20 mouse cellular contexts compared by ENCODE assay signal in genomic region chr12:109614416-109614815, GRCm38 (mm10). TPM values are rescaled to one million over a fixed set of nuclear protein-coding genes. Genes with fewer than 3 reads are reported as not detected.
DNase-seq lines count a peak whose midpoint lies in the region; ATAC-seq and TF ChIP-seq lines count a peak whose summit lies in the region.
"Had no signal": no experiment of that assay in that cellular context is flagged by ENCODE, and none has a peak within 500 bp of the region (broad histone marks: within the 10 kb centered on the region; RNA-seq: fewer than 3 reads in every experiment).

No protein-coding gene starts in this region.

- no peak overlapping the region for H3K9ac ChIP-seq in forebrain, embryonic 12.5 days
- no peak overlapping the region for H3K9ac ChIP-seq in forebrain, embryonic 15.5 days (replicated peaks)
- no peak overlapping the region for H3K9ac ChIP-seq in stomach, embryonic 14.5 days (replicated peaks; ENCODE audit: low read depth, low read length)
- H3K9ac ChIP-seq: hindbrain, embryonic 15.5 days; liver, embryonic 13.5 days; midbrain, embryonic 15.5 days had no signal

- no peak for DNase-seq in layer of hippocampus, adult 2 months (ENCODE audit: low spot score in 2 of 2)
- no peak for DNase-seq in layer of hippocampus, adult 18-20 months (ENCODE audit: low spot score in 2 of 2)
- peak; percentile 47 for DNase-seq in embryo, embryonic 11 days
- no peak for DNase-seq in lung, postnatal 36 days
- no peak for DNase-seq in right cerebral cortex, adult 2 months (ENCODE audit: low spot score in 2 of 2)
- DNase-seq: adrenal gland, postnatal 14 days; gastrocnemius, postnatal 10 days; kidney, adult 9 months; liver, embryonic 13.5 days; right cerebral cortex, postnatal 14 days; thymus, postnatal 36 days had no signal

- peak overlapping the region; percentile 26; the same call in 1 of the 2 replicates for H3K27ac ChIP-seq in forebrain, embryonic 12.5 days
- H3K27ac ChIP-seq in forebrain, embryonic 15.5 days (replicated peaks): no peak overlapping the region
- H3K27ac ChIP-seq in layer of hippocampus, adult 2 months: peak overlapping the region; percentile 28; the same call in 1 of the 2 replicates
- peak overlapping the region; percentile 27; the same call in 1 of the 2 replicates for H3K27ac ChIP-seq in stomach, embryonic 14.5 days (ENCODE audit: low read length)
- H3K27ac ChIP-seq: hindbrain, embryonic 15.5 days; liver, embryonic 13.5 days; midbrain, embryonic 15.5 days had no signal

- no peak for ATAC-seq in forebrain, embryonic 12.5 days (ENCODE audit: low FRiP score)
- no peak for ATAC-seq in forebrain, embryonic 15.5 days (replicated peaks)
- ATAC-seq in stomach, embryonic 14.5 days (ENCODE audit: insufficient number of reproducible peaks, insufficient read depth, low FRiP score, low read depth): no peak
- ATAC-seq: midbrain, embryonic 15.5 days had no signal

- H3K4me3 ChIP-seq in forebrain, embryonic 12.5 days (replicated peaks): no peak overlapping the region
- no peak overlapping the region for H3K4me3 ChIP-seq in forebrain, embryonic 15.5 days
- H3K4me3 ChIP-seq in layer of hippocampus, adult 2 months: no peak overlapping the region
- H3K4me3 ChIP-seq in stomach, embryonic 14.5 days (ENCODE audit: low read depth, low read length): no peak overlapping the region
- H3K4me3 ChIP-seq: hindbrain, embryonic 15.5 days; liver, embryonic 13.5 days; midbrain, embryonic 15.5 days had no signal

- peaks cover 24% of the 10 kb centered on the region for H3K9me3 ChIP-seq in forebrain, embryonic 12.5 days
- no peaks in the 10 kb centered on the region for H3K9me3 ChIP-seq in forebrain, embryonic 15.5 days
- no peaks in the 10 kb centered on the region for H3K9me3 ChIP-seq in stomach, embryonic 14.5 days (ENCODE audit: control insufficient read depth, low read depth, low read length)
- H3K9me3 ChIP-seq: hindbrain, embryonic 15.5 days; liver, embryonic 13.5 days; midbrain, embryonic 15.5 days had no signal

- peaks cover 47% of the 10 kb centered on the region for H3K36me3 ChIP-seq in forebrain, embryonic 12.5 days (replicated peaks)
- peaks cover 39% of the 10 kb centered on the region for H3K36me3 ChIP-seq in forebrain, embryonic 15.5 days
- H3K36me3 ChIP-seq in stomach, embryonic 14.5 days (ENCODE audit: control insufficient read depth, insufficient read depth, low read length): peaks cover 15% of the 10 kb centered on the region

- H3K4me1 ChIP-seq in forebrain, embryonic 12.5 days: peaks cover 22% of the 10 kb centered on the region
- 0 out of 2 replicates have a peak, but pooled peaks cover 11% of the 10 kb centered on the region for H3K4me1 ChIP-seq in forebrain, embryonic 15.5 days
- peaks cover 2% of the 10 kb centered on the region; the same call in 1 of the 2 replicates for H3K4me1 ChIP-seq in stomach, embryonic 14.5 days (ENCODE audit: control insufficient read depth, insufficient read depth, low read length)
- H3K4me1 ChIP-seq: liver, embryonic 13.5 days; midbrain, embryonic 15.5 days had no signal

- 0 out of 2 replicates have a peak, but pooled peaks cover 3% of the 10 kb centered on the region for H3K27me3 ChIP-seq in forebrain, embryonic 12.5 days
- H3K27me3 ChIP-seq in forebrain, embryonic 15.5 days: no peaks in the 10 kb centered on the region; the same call in 1 of the 2 replicates
- H3K27me3 ChIP-seq in stomach, embryonic 14.5 days (ENCODE audit: control insufficient read depth, insufficient read depth, low read length): no peaks in the 10 kb centered on the region
- H3K27me3 ChIP-seq: hindbrain, embryonic 15.5 days; midbrain, embryonic 15.5 days had no signal

- TF ChIP-seq CTCF in layer of hippocampus, adult 2 months (conservative IDR thresholded peaks at IDR 0.05): peak; percentile 41

- H3K4me2 ChIP-seq in forebrain, embryonic 12.5 days: peak overlapping the region; percentile 17; the same call in 1 of the 2 replicates
- H3K4me2 ChIP-seq in forebrain, embryonic 15.5 days (replicated peaks): no peak overlapping the region
- no peak overlapping the region for H3K4me2 ChIP-seq in stomach, embryonic 14.5 days (replicated peaks; ENCODE audit: low read depth, low read length)
- H3K4me2 ChIP-seq: hindbrain, embryonic 15.5 days; liver, embryonic 13.5 days; midbrain, embryonic 15.5 days had no signal

- WGBS in forebrain, embryonic 12.5 days: 53% methylated on average over 10 of the region's 10 CpGs
- WGBS in forebrain, embryonic 15.5 days: 46% methylated on average over 10 of the region's 10 CpGs
- 35% methylated on average over 10 of the region's 10 CpGs for WGBS in stomach, embryonic 14.5 days

RNA-seq across cellular contexts. Expression of gene Rtl1, which starts 14.3 kb away (rescaled TPM):
- polyA plus RNA-seq in forebrain, embryonic 12.5 days (2016; fragmentation: Nextera tagmentation; extraction: Ambion mirVana): 1.4 and 1.6 TPM in 2 replicates
- polyA plus RNA-seq in forebrain, embryonic 15.5 days (2015; fragmentation: Nextera tagmentation; extraction: Ambion mirVana): 1.0 and 1.1 TPM in 2 replicates
- under 1 TPM; 0.10 to 0.15 TPM for total RNA-seq in layer of hippocampus, adult 2 months (2021)
- total RNA-seq in layer of hippocampus, adult 18-20 months (2021): under 1 TPM; 0.08 to 0.17 TPM
- polyA plus RNA-seq in stomach, embryonic 14.5 days (2014; fragmentation: Nextera tagmentation; extraction: Ambion mirVana): 2.6 and 2.8 TPM in 2 replicates
- total RNA-seq: common myeloid progenitor, adult 5-6 weeks; megakaryocyte progenitor cell, adult 5-6 weeks had no signal
- polyA plus RNA-seq: large intestine, adult 2 months; spleen, adult 2 months had no signal
